ENCODE assay signal across 8 mouse cellular contexts in the genomic region with DNA sequence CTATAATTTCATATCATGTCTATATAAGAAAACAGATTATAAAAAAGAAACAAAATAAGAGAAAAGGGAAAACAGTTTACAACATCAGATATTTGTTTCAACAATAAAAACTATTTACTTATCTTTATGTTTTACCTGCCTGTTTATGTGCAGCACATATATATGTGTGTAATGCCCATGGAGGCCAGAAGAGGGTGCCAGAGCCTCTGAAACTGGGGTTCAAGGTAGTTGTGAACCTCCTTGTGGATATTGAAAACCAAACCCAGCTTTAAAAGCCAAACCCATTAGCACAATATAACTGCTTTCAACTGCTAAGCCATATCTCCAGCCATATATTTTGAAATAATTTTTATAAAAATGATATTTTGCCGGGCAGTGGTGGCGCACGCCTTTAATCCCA. TPM values are rescaled to one million over a fixed set of nuclear protein-coding genes. Genes with fewer than 3 reads are reported as not detected.
DNase-seq lines count a peak whose midpoint lies in the region; ATAC-seq and TF ChIP-seq lines count a peak whose summit lies in the region.

No protein-coding gene starts in this region.

- no peaks in the 10 kb centered on the region for H3K27me3 ChIP-seq in heart, adult 2 months (ENCODE audit: control insufficient read depth, insufficient read depth, low read length)
- no peaks in the 10 kb centered on the region for H3K27me3 ChIP-seq in kidney, postnatal 0 days (ENCODE audit: insufficient read depth, low read length)

- TF ChIP-seq CTCF in heart, adult 2 months (IDR thresholded peaks at IDR 0.05) = peak; percentile 89
- peak; percentile 83 for TF ChIP-seq CTCF in kidney, postnatal 0 days (IDR thresholded peaks at IDR 0.05; ENCODE audit: low read depth)

- no peak overlapping the region for H3K4me2 ChIP-seq in kidney, postnatal 0 days (ENCODE audit: low read length)

- no peak overlapping the region for H3K27ac ChIP-seq in heart, adult 2 months
- H3K27ac ChIP-seq in kidney, postnatal 0 days = no peak overlapping the region

- intact Hi-C loops in heart, adult 2 months (cut with DNase I) = loop anchor here (1.0 kb wide), 1 partner anchor 118 kb away; no protein-coding TSS in a partner anchor
- intact Hi-C loops in heart, postnatal 25 days (cut with DNase I) = loop anchor here (1.0 kb wide), 1 partner anchor 118 kb away; no protein-coding TSS in a partner anchor

- no peak overlapping the region for H3K4me3 ChIP-seq in heart, adult 2 months
- H3K4me3 ChIP-seq in kidney, postnatal 0 days (replicated peaks; ENCODE audit: low read depth, low read length) = no peak overlapping the region

- 82% methylated on average over 3 of the region's 3 CpGs for WGBS in heart, adult 2 months
- 70% methylated on average over 3 of the region's 3 CpGs for WGBS in kidney, postnatal 0 days

- H3K79me2 ChIP-seq in heart, adult 2 months (replicated peaks; ENCODE audit: control insufficient read depth, insufficient read depth, low read length) = no peaks in the 10 kb centered on the region

- ATAC-seq in kidney, postnatal 0 days (replicated peaks; ENCODE audit: low FRiP score, low read depth) = no peak
- ATAC-seq in megakaryocyte progenitor cell, adult 5-6 weeks (replicated peaks; ENCODE audit: poor library complexity) = peak; percentile 97

- H3K36me3 ChIP-seq in heart, adult 2 months (ENCODE audit: control insufficient read depth, insufficient read depth, low read length) = no peaks in the 10 kb centered on the region
- no peaks in the 10 kb centered on the region for H3K36me3 ChIP-seq in kidney, postnatal 0 days (ENCODE audit: insufficient read depth, low read length)

- H3K9me3 ChIP-seq in kidney, postnatal 0 days (replicated peaks; ENCODE audit: low read length) = no peaks in the 10 kb centered on the region

- no peak for TF ChIP-seq EP300 in heart, adult 2 months (IDR thresholded peaks at IDR 0.05; ENCODE audit: insufficient read depth, low read depth, low read length)

- no peak overlapping the region for H3K9ac ChIP-seq in heart, adult 2 months (ENCODE audit: low read depth, low read length)
- H3K9ac ChIP-seq in kidney, postnatal 0 days (ENCODE audit: low read depth, low read length) = no peak overlapping the region

- no peaks in the 10 kb centered on the region for H3K4me1 ChIP-seq in heart, adult 2 months (ENCODE audit: control insufficient read depth, insufficient read depth, low read length)
- peaks cover 6% of the 10 kb centered on the region; the same call in 1 of the 2 replicates for H3K4me1 ChIP-seq in kidney, postnatal 0 days (replicated peaks; ENCODE audit: insufficient read depth, low read length)

- peak; percentile 27 to 44 for DNase-seq in heart, adult 2 months
- no peak for DNase-seq in heart, postnatal 25 days (ENCODE audit: low spot score)
- DNase-seq in urinary bladder, postnatal 14 days (ENCODE audit: low spot score) = peak; percentile 64
- DNase-seq in urinary bladder, adult 2 months (ENCODE audit: low spot score) = no peak
- DNase-seq in embryo, embryonic 10.5 days (ENCODE audit: low spot score) = peak; percentile 79
- DNase-seq in kidney, postnatal 0 days (ENCODE audit: low spot score) = peak; percentile 59
- peak; percentile 46 to 60 for DNase-seq in thymus, postnatal 36 days

- no peak for TF ChIP-seq POLR2A in heart, adult 2 months (IDR thresholded peaks at IDR 0.05; ENCODE audit: insufficient read depth, low read depth, low read length)

RNA-seq across cellular contexts. Expression of gene Abca5, which starts 27.5 kb away (rescaled TPM):
- total RNA-seq in heart, adult 2 months (2021) = 1 to 10 TPM; 6.7 to 9.1 TPM
- 1.2 and 2.3 TPM in 2 replicates for polyA plus RNA-seq in heart, adult 2 months (2012; rRNA removed)
- 1 to 10 TPM; 7.1 to 8.1 TPM for total RNA-seq in heart, postnatal 25 days (2021)
- polyA plus RNA-seq in urinary bladder, adult 2 months (2012; rRNA removed) = 4.2 and 4.5 TPM in 2 replicates
- polyA plus RNA-seq in kidney, postnatal 0 days (2015; fragmentation: Nextera tagmentation; extraction: Ambion mirVana) = 2.2 and 4.2 TPM in 2 replicates
- total RNA-seq in megakaryocyte progenitor cell, adult 5-6 weeks (2015) = 0.02 and 0.52 TPM in 2 replicates
- total RNA-seq in megakaryocyte progenitor cell, adult 5-6 weeks (2017) = 0.20 and 0.62 TPM in 2 replicates

RNA-seq across cellular contexts. Expression of gene Map2k6, which starts 33.9 kb away (rescaled TPM):
- 1 to 10 TPM; 3.8 TPM for total RNA-seq in heart, adult 2 months (2021)
- 4.1 and 5.5 TPM in 2 replicates for polyA plus RNA-seq in heart, adult 2 months (2012; rRNA removed)
- total RNA-seq in heart, postnatal 25 days (2021) = 1 to 10 TPM; 5.8 to 6.7 TPM
- 8.4 and 9.0 TPM in 2 replicates for polyA plus RNA-seq in urinary bladder, adult 2 months (2012; rRNA removed)
- polyA plus RNA-seq in kidney, postnatal 0 days (2015; fragmentation: Nextera tagmentation; extraction: Ambion mirVana) = 12.7 and 12.8 TPM in 2 replicates
- 10.4 and 12.7 TPM in 2 replicates for total RNA-seq in megakaryocyte progenitor cell, adult 5-6 weeks (2015)
- 13.8 and 16.7 TPM in 2 replicates for total RNA-seq in megakaryocyte progenitor cell, adult 5-6 weeks (2017)

Comparison
In these comparisons a context has a peak if more than half of its experiments do, and no peak if none do; other contexts are left out.
1. DNase-seq: peak in heart, adult 2 months (2 of 2), urinary bladder, postnatal 14 days (single experiment), embryo, embryonic 10.5 days (single experiment), kidney, postnatal 0 days (single experiment) and thymus, postnatal 36 days (2 of 2); none in heart, postnatal 25 days (single experiment) and urinary bladder, adult 2 months (single experiment).
2. RNA of gene Abca5, which starts 27.5 kb away (total RNA-seq): 6.7 to 9.1 TPM in heart, adult 2 months and 7.1 to 8.1 TPM in heart, postnatal 25 days; 0.02 to 0.62 TPM in megakaryocyte progenitor cell, adult 5-6 weeks; every median in the first group is over 4 times any median in the second.